Mouse (Mus musculus) lung, embryonic 16.5 days (tissue): ENCODE measurements at regions not wholly inside any gene's neighbourhood (a gene's known extent, or its start where the extent isn't known, plus 50 kb on each side); places are given as distances from the start of the nearest gene placed in this dataset.

ENCODE experiments used
- ATAC-seq: fragments of 200-750 bp; cut with Nextera tagmentation; 2 replicates; pipeline ENCODE4 v1.8.0; 2017; ENCODE audit warnings: low read depth, mild to moderate bottlenecking, moderate library complexity
- H3K27ac ChIP-seq: fragments of 300-500 bp; sonication (generic); 2 replicates; pipeline ENCODE4 v1.5.1; 2014; ENCODE audit warnings: mild to moderate bottlenecking, control low read depth, low read length
- H3K27me3 ChIP-seq: fragments of 300-500 bp; sonication (generic); 2 replicates; pipeline ENCODE4 v1.6.1; 2014; ENCODE audit warnings: low read depth, low read length, mixed read lengths; ENCODE audit not compliant: control insufficient read depth, insufficient read depth
- H3K36me3 ChIP-seq: fragments of 300-500 bp; sonication (generic); 2 replicates; pipeline ENCODE4 v1.6.1; 2014; ENCODE audit warnings: low read length; ENCODE audit not compliant: control insufficient read depth, insufficient read depth
- H3K4me1 ChIP-seq: fragments of 300-500 bp; sonication (generic); replicated peaks from 2 replicates; pipeline ENCODE4 v1.6.1; 2014; ENCODE audit warnings: low read length, mixed read lengths; ENCODE audit not compliant: control insufficient read depth, insufficient read depth
- H3K4me2 ChIP-seq: fragments of 300-500 bp; sonication (generic); 2 replicates; pipeline ENCODE4 v1.6.1; 2014; ENCODE audit warnings: low read depth, low read length, control low read depth
- H3K4me3 ChIP-seq: fragments of 300-500 bp; sonication (generic); 2 replicates; pipeline ENCODE4 v1.5.1; 2014; ENCODE audit warnings: mild to moderate bottlenecking, low read length, control low read depth
- H3K9ac ChIP-seq: fragments of 300-500 bp; sonication (generic); 2 replicates; pipeline ENCODE4 v1.6.1; 2014; ENCODE audit warnings: low read length, control low read depth
- H3K9me3 ChIP-seq: fragments of 300-500 bp; sonication (generic); 2 replicates; pipeline ENCODE4 v1.6.1; 2016; ENCODE audit warnings: low read length; ENCODE audit not compliant: control insufficient read depth
- WGBS: fragments of 180-500 bp; shearing (Covaris S2); extraction: QIAGEN DNeasy Blood & Tissue Kit; methylation state at CpG from one replicate; pipeline ENCODE4 v1.1.7; 2014; 5-methylcytosine and 5-hydroxymethylcytosine counted together

- Histone ChIP-seq H3K4me1 (no peaks in the 10 kb centered on the region), H3K27ac (no peak overlapping the region), H3K36me3 (no peaks in the 10 kb centered on the region), H3K9ac (no peak overlapping the region), H3K9me3 (no peaks in the 10 kb centered on the region), H3K4me2 (no peak overlapping the region), H3K27me3 (no peaks in the 10 kb centered on the region), H3K4me3 (no peak overlapping the region)
- ATAC-seq = no peak
- WGBS = 25% methylated on average over 8 of the region's 8 CpGs
Observed at GRCm38 (mm10) chr5:147782241-147782681, 56.5 kb upstream of the Flt1 start.

- no peak for ATAC-seq
- H3K36me3 ChIP-seq = no peaks in the 10 kb centered on the region
- H3K27ac ChIP-seq = no peak overlapping the region
- no peaks in the 10 kb centered on the region for H3K4me1 ChIP-seq
- no peak overlapping the region for H3K4me3 ChIP-seq
- 89% methylated on average over 17 of the region's 17 CpGs for WGBS
- H3K4me2 ChIP-seq = no peak overlapping the region
- H3K9me3 ChIP-seq = no peaks in the 10 kb centered on the region
- H3K27me3 ChIP-seq = no peaks in the 10 kb centered on the region
- H3K9ac ChIP-seq = no peak overlapping the region
Observed at GRCm38 (mm10) chr5:147781215-147781614, 55.4 kb upstream of the Flt1 start.

GRCm38 (mm10) chr5:147778557-147778956 is 52.7 kb upstream of the Flt1 start:
- H3K4me2 ChIP-seq = no peak overlapping the region
- H3K9ac ChIP-seq = no peak overlapping the region
- no peaks in the 10 kb centered on the region for H3K9me3 ChIP-seq
- no peak for ATAC-seq
- H3K27ac ChIP-seq = no peak overlapping the region
- no peaks in the 10 kb centered on the region for H3K27me3 ChIP-seq
- no peak overlapping the region for H3K4me3 ChIP-seq
- no peaks in the 10 kb centered on the region for H3K36me3 ChIP-seq
- WGBS = 64% methylated on average over 9 of the region's 9 CpGs
- H3K4me1 ChIP-seq = no peaks in the 10 kb centered on the region
